Mouse (Mus musculus) urinary bladder, adult 18-20 months (tissue): Measurements from ENCODE around the gene Rad9b.
A peak's percentile ranks its signal among the peaks of the same experiment; 100 is the strongest.

Source experiments
- DNase-seq, 2 experiments: peaks; one replicate each; pipeline ENCODE4 v3.0.0; 2022; ENCODE audit warnings: low spot score in 2 of 2, mixed read lengths in 2 of 2

The Rad9b gene

DNA sequence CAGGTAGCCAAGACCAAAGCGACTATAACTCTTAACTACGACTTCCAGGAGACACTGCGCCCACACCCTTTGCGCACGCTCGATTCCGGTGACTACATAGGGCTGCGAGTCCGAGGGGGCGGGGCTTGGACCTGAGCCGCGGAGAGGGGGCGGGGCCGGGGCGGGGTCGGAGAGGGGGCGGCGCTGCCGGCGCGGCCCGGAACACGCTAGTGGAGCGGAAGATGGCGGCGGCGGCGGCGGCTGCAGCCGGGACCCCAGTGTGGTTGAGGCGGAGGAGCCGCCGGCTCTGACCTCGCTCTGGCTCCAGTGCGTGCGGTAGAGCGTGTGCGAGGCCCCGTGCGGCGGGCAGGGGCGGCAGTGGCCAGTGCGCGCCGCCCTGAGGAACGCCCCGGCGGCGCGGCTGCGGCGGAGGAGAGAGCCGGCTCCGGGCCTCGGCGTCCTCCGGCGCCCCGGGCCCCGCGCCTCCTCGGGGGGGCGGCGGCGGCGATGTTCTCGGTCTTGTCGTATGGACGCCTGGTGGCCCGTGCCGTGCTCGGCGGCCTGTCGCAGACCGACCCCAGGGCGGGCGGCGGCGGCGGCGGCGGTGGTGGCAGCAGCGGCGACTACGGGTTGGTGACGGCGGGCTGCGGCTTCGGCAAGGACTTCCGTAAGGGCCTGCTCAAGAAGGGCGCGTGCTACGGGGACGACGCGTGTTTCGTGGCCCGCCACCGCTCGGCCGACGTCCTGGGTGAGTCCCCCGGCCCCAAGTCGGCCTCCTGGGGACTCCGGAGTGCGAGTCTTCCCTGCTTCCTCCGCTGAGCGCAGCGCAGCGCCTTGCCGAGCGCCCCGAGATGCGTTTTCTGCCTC is 69.6 kb downstream of the Rad9b start, which contains the start of gene Pptc7:
Gene Pptc7, plus strand, starts transcription at position 183 of the 846 bp plus-strand sequence.
- DNase-seq, result peak; percentile 70 to 87

DNA sequence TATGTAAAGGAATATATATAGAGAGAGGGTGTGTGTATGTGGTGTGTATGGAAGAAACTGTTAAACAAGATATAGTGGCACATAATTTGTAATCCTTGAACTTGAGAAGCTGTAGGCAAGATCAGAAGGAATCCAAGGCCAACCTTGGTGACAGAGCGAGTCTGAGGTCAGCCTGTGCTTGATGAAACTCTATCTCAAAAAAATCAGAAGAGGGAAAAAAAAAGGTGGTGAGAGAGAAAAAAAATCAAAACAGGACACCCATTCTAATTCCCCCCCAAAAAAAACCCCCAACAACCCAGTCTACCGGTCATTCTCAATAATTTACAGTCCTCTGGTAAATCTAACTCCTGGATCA is 70.2 kb downstream of the Rad9b start:
- no peak for DNase-seq

DNA sequence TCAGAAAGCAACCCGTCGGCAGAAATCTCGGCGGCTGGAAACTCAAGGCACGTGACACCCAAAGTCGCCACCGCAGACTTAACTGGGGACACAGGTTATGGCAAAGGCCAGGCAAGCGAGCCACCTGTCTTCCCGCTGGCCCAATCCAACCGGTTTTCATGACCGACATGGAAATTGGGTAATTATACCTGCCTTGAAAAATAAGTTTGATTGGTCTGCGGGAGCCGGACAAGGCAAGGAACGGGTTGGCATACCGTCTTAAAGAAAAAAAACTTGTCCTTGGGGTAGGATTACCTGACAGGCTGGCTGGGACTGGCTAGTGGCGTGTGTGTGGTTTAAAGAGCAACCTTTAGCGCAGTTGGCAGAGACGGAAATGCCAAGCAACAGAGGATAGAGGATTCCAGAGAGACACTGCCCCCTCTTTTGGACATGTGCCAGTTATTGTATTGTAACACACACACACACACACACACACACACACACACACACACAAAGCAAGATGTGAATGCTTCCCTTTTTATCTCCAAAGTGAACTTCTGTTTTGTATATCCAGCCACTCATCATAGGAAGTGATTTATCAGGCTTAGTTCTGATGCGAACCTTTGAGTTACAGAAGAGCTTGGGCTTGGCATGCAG is 73.1 kb downstream of the Rad9b start:
- DNase-seq, result peak; percentile 51 to 68

DNA sequence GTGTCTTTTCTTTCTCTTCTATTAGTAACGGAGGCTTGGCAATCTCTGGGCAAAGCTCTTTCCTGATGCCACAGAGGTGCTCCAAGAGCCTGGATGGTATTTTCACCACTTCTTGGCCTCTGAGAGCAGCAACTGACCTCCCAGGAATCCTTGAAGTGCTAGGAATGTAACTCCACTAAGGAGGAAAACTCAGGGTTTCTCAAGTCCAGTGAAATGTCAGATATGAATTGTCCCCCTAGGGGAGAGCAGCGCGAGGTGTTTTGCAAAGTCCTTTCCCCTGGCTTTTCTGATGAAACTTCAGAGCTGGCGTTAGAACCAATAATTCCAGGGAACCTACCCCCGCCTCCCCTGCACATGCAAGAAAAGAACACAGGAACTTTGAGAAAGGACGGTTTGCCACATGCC is 73.6 kb downstream of the Rad9b start:
- DNase-seq, result no peak

DNA sequence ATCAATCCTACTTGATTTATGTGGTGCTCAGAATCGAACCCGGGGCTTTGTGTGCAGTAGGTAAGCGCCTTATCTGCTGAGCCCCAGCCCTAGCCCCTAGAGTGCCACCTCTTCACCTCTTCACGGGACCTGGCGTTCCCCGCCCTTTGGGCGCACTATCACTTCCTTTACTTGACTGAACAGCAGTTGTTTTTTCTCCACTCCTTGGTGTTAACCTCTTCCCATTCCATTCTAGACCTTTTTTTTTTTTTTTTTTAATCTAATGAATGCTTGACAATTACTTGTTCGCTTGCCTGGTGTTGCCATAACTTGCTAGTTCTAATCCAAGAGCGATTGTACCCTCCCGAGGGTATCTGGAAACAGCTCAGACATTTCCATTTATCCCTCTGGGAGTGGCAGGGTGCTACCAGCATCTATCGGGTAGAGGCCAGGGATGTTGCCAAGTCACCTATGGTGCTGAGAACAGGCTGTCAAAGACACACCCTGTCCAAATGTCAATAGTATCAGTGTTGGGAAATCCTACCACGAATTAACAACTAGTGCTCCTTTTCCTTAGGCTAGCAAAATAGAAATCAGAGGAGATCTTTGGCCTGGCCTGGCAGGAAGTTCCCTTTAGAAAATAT is 74.1 kb downstream of the Rad9b start:
- DNase-seq, result no peak

DNA sequence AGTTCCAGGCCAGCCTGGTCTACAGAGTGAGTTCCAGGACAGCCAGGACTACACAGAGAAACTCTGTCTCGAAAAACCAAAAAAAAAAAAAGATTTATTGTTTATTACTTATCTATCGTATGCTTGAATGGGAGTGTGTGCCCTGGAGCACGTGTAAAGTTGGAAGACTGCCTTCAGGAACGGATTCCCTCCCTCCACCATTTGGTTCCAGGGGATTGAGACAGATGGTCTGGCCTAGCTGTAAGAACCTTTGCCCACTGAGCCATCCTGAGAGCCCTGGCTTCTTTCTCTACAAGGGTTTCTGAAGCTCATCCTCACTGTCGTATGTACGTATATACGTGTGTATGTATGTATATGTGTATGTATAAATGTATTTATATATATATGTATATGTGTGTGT is 75.1 kb downstream of the Rad9b start:
- DNase-seq, result no peak

DNA sequence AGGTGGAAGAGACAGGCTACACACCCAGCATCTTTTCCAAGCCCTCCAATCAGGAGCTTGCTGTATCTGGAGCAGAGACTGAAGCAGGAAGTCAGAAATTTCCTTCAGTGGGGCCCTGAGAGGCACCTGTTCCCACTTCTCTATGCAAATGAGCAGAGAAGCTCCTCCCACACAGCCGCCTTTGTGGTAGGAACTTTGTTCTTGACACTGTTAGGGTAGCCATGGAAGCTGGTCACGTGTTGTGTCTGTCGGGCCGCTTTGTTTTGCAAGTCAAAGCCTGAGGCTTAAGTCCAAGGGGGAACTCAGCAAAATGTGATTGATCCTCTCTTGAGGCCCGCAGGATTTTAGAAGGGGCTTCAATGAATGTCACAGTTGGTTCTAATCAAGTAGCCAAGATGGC is 79.2 kb downstream of the Rad9b start:
- no peak for DNase-seq
